Mouse (Mus musculus) embryo, embryonic 10 days (tissue): Measurements from ENCODE around the gene Snd1.

Source experiments
- DNase-seq: peaks from one replicate; pipeline ENCODE4 v3.0.0-alpha.2; 2015; ENCODE audit warnings: low spot score

The Snd1 gene

GRCm38 (mm10) chr6:28594759-28595158, 119.8 kb downstream of the Snd1 start:
- DNase-seq = no peak

- DNase-seq = no peak
Measured at GRCm38 (mm10) chr6:28595231-28595630, 120.3 kb downstream of the Snd1 start.

- DNase-seq = no peak
Measured at GRCm38 (mm10) chr6:28597266-28597665, 122.3 kb downstream of the Snd1 start.

GRCm38 (mm10) chr6:28599120-28599519, 124.2 kb downstream of the Snd1 start:
- no peak for DNase-seq

- DNase-seq = no peak
Measured at GRCm38 (mm10) chr6:28600404-28600803, 125.5 kb downstream of the Snd1 start.

- DNase-seq = no peak
Measured at GRCm38 (mm10) chr6:28603401-28603800, 128.5 kb downstream of the Snd1 start.

GRCm38 (mm10) chr6:28603823-28604222, 128.9 kb downstream of the Snd1 start:
- DNase-seq = no peak

- no peak for DNase-seq
Measured at GRCm38 (mm10) chr6:28609291-28609690, 134.4 kb downstream of the Snd1 start.

GRCm38 (mm10) chr6:28610127-28610526, 135.2 kb downstream of the Snd1 start:
- no peak for DNase-seq

- no peak for DNase-seq
Measured at GRCm38 (mm10) chr6:28613441-28613840, 138.5 kb downstream of the Snd1 start.

- no peak for DNase-seq
Measured at GRCm38 (mm10) chr6:28614856-28615255, 139.9 kb downstream of the Snd1 start.

GRCm38 (mm10) chr6:28615408-28615807, 140.5 kb downstream of the Snd1 start:
- no peak for DNase-seq

GRCm38 (mm10) chr6:28615966-28616365, 141.0 kb downstream of the Snd1 start:
- no peak for DNase-seq

GRCm38 (mm10) chr6:28618299-28618698, 143.4 kb downstream of the Snd1 start:
- DNase-seq = no peak

GRCm38 (mm10) chr6:28618751-28619153, 143.8 kb downstream of the Snd1 start:
- peak; percentile 21 for DNase-seq

GRCm38 (mm10) chr6:28621431-28621830, 146.5 kb downstream of the Snd1 start:
- no peak for DNase-seq

GRCm38 (mm10) chr6:28621961-28622360, 147.0 kb downstream of the Snd1 start:
- no peak for DNase-seq

GRCm38 (mm10) chr6:28622522-28622921, 147.6 kb downstream of the Snd1 start:
- no peak for DNase-seq

- DNase-seq = no peak
Measured at GRCm38 (mm10) chr6:28622963-28623362, 148.0 kb downstream of the Snd1 start.

- no peak for DNase-seq
Measured at GRCm38 (mm10) chr6:28628408-28628807, 153.5 kb downstream of the Snd1 start.

GRCm38 (mm10) chr6:28629866-28630265, 154.9 kb downstream of the Snd1 start:
- no peak for DNase-seq

GRCm38 (mm10) chr6:28630926-28631325, 156.0 kb downstream of the Snd1 start:
- DNase-seq = no peak

- peak; percentile 24 for DNase-seq
Measured at GRCm38 (mm10) chr6:28633120-28633519, 158.2 kb downstream of the Snd1 start.

- no peak for DNase-seq
Measured at GRCm38 (mm10) chr6:28633656-28634055, 158.7 kb downstream of the Snd1 start.

- no peak for DNase-seq
Measured at GRCm38 (mm10) chr6:28635092-28635491, 160.2 kb downstream of the Snd1 start.
